Mouse (Mus musculus): ENCODE measurements around the gene Rpl3. TPM values are rescaled to one million over a fixed set of nuclear protein-coding genes. Genes with fewer than 3 reads are reported as not detected.

Rpl3 gene
- polyA plus RNA-seq, 1 experiment from 2014 or later = 552 TPM

- Histone ChIP-seq H3K9ac (no peak overlapping the region), H3K9me3 (replicated peaks) (0 out of 2 replicates have a peak, but pooled peaks cover 5% of the 10 kb centered on the region), H3K27me3 (no peaks in the 10 kb centered on the region), H3K4me1 (replicated peaks) (no peaks in the 10 kb centered on the region; the same call in 1 of the 2 replicates), H3K36me3 (replicated peaks) (no peaks in the 10 kb centered on the region), H3K4me3 (replicated peaks) (no peak overlapping the region), H3K27ac (replicated peaks) (no peak overlapping the region), H3K4me2 (no peak overlapping the region)
- WGBS (ENCODE audit: insufficient replicate concordance) = 48% methylated on average over 7 of the region's 7 CpGs
- no peak for ATAC-seq (ENCODE audit: insufficient read depth)
Observed at GRCm38 (mm10) chr15:80034366-80034765, 57.3 kb downstream of the Rpl3 start.

GRCm38 (mm10) chr15:80031133-80031532 is 60.5 kb downstream of the Rpl3 start:
- Histone ChIP-seq H3K9me3 (replicated peaks) (0 out of 2 replicates have a peak, but pooled peaks cover 5% of the 10 kb centered on the region), H3K36me3 (replicated peaks) (no peaks in the 10 kb centered on the region), H3K4me1 (replicated peaks) (peaks cover 3% of the 10 kb centered on the region; the same call in 1 of the 2 replicates), H3K4me3 (replicated peaks) (no peak overlapping the region), H3K27ac (replicated peaks) (no peak overlapping the region), H3K27me3 (no peaks in the 10 kb centered on the region), H3K4me2 (no peak overlapping the region), H3K9ac (no peak overlapping the region)
- ATAC-seq (ENCODE audit: insufficient read depth) = no peak
- 71% methylated on average over 4 of the region's 4 CpGs for WGBS (ENCODE audit: insufficient replicate concordance)

- peaks cover 6% of the 10 kb centered on the region; the same call in 1 of the 2 replicates for H3K4me1 ChIP-seq (replicated peaks)
- H3K4me2 ChIP-seq = no peak overlapping the region
- ATAC-seq (ENCODE audit: insufficient read depth) = no peak
- no peaks in the 10 kb centered on the region for H3K36me3 ChIP-seq (replicated peaks)
- 0 out of 2 replicates have a peak, but pooled peaks cover 5% of the 10 kb centered on the region for H3K9me3 ChIP-seq (replicated peaks)
- WGBS (ENCODE audit: insufficient replicate concordance) = 54% methylated on average over 10 of the region's 10 CpGs
- H3K27me3 ChIP-seq = no peaks in the 10 kb centered on the region
- H3K9ac ChIP-seq = no peak overlapping the region
- no peak overlapping the region for H3K27ac ChIP-seq (replicated peaks)
- no peak overlapping the region for H3K4me3 ChIP-seq (replicated peaks)
Observed at GRCm38 (mm10) chr15:80030399-80030798, 61.3 kb downstream of the Rpl3 start.

- Histone ChIP-seq H3K36me3 (replicated peaks) (no peaks in the 10 kb centered on the region), H3K4me2 (no peak overlapping the region), H3K9ac (no peak overlapping the region), H3K4me3 (replicated peaks) (no peak overlapping the region), H3K27me3 (no peaks in the 10 kb centered on the region), H3K4me1 (replicated peaks) (peaks cover 6% of the 10 kb centered on the region; the same call in 1 of the 2 replicates), H3K27ac (replicated peaks) (no peak overlapping the region), H3K9me3 (replicated peaks) (0 out of 2 replicates have a peak, but pooled peaks cover 5% of the 10 kb centered on the region)
- no peak for ATAC-seq (ENCODE audit: insufficient read depth)
- WGBS (ENCODE audit: insufficient replicate concordance) = 33% methylated on average over 5 of the region's 5 CpGs
Observed at GRCm38 (mm10) chr15:80028862-80029261, 62.8 kb downstream of the Rpl3 start.

Small RNA genes within 50 kb of the gene (microRNA-seq; reads per million reads assigned to microRNA genes)
- gene Snord43 = 102 reads per million, percentile 54 among the genes with 10 or more reads in this experiment

Other genes with a start within 250 kb of the Rpl3 start
- gene Apobec3, start 200.2 kb downstream of the Rpl3 start, polyA plus RNA-seq (2015; fragmentation: Nextera tagmentation; extraction: Ambion mirVana) = 33.5 and 34.5 TPM in 2 replicates
- gene Cbx7, start 120.7 kb downstream of the Rpl3 start, polyA plus RNA-seq (2015; fragmentation: Nextera tagmentation; extraction: Ambion mirVana) = 0.97 and 1.4 TPM in 2 replicates
- gene Pdgfb, start 76.9 kb downstream of the Rpl3 start, polyA plus RNA-seq (2015; fragmentation: Nextera tagmentation; extraction: Ambion mirVana) = 0.51 and 0.67 TPM in 2 replicates
- 12.7 and 13.0 TPM in 2 replicates for gene Syngr1, start 534 bp downstream of the Rpl3 start, polyA plus RNA-seq (2015; fragmentation: Nextera tagmentation; extraction: Ambion mirVana)
- 11.0 and 12.7 TPM in 2 replicates for gene Tab1, start 41.3 kb upstream of the Rpl3 start, polyA plus RNA-seq (2015; fragmentation: Nextera tagmentation; extraction: Ambion mirVana)
- 0.54 and 0.55 TPM in 2 replicates for gene Mgat3, start 81.9 kb upstream of the Rpl3 start, polyA plus RNA-seq (2015; fragmentation: Nextera tagmentation; extraction: Ambion mirVana)
- 16.2 and 17.0 TPM in 2 replicates for gene Mief1, start 142.2 kb upstream of the Rpl3 start, polyA plus RNA-seq (2015; fragmentation: Nextera tagmentation; extraction: Ambion mirVana)
- gene AC140267.1, start 144.0 kb upstream of the Rpl3 start, polyA plus RNA-seq (2015; fragmentation: Nextera tagmentation; extraction: Ambion mirVana) = not detected in 2 replicates
- 130 and 134 TPM in 2 replicates for gene Atf4, start 163.3 kb upstream of the Rpl3 start, polyA plus RNA-seq (2015; fragmentation: Nextera tagmentation; extraction: Ambion mirVana)
- 24.4 and 26.2 TPM in 2 replicates for gene Rps19bp1, start 172.4 kb upstream of the Rpl3 start, polyA plus RNA-seq (2015; fragmentation: Nextera tagmentation; extraction: Ambion mirVana)
- 0.01 TPM in 1 of 2 replicates, not detected in the other for gene Cacna1i, start 195.4 kb upstream of the Rpl3 start, polyA plus RNA-seq (2015; fragmentation: Nextera tagmentation; extraction: Ambion mirVana)

Measured in liver, embryonic 15.5 days (tissue).